Mouse (Mus musculus) megakaryocyte, embryonic 14.5 days (primary cell): Measurements from ENCODE around the gene Vmn1r189.

Experiments used
- FLI1 ChIP-seq: IDR thresholded peaks from 2 replicates; pipeline ENCODE4 v1.6.1; 2012; ENCODE audit warnings: low read length, inconsistent platforms, mixed read lengths
- GATA1 ChIP-seq: IDR thresholded peaks from 3 replicates; pipeline ENCODE4 v1.6.1; 2012; ENCODE audit warnings: mixed read lengths, low read length, inconsistent platforms, borderline replicate concordance

- TF ChIP-seq GATA1 (no peak), FLI1 (no peak)
These were observed 54.1 kb downstream of the Vmn1r189 start for GRCm38 (mm10) chr13:22051523-22051859.
